Mouse (Mus musculus): Measurements from ENCODE around the gene Calm1. TPM values are rescaled to one million over a fixed set of nuclear protein-coding genes. Genes with fewer than 3 reads are reported as not detected.

Calm1 gene
- total and polyA plus RNA-seq, 3 experiments: 450 to 750 (median 627) TPM

- in situ Hi-C loops (cut with MboI; ENCODE audit: low pct_ligation_motif_present, low pct_unique_long_range_greater_than_20kb, low sequenced_read_pairs) (no loop called here), dilution Hi-C loops (cut with MboI; ENCODE audit: extremely low pct_ligation_motif_present, extremely low pct_unique_long_range_greater_than_20kb, low sequenced_read_pairs) (no loop called here)
- no peaks in the 10 kb centered on the region for H3K79me2 ChIP-seq (replicated peaks; ENCODE audit: control insufficient read depth, extremely low read depth, insufficient read depth, poor library complexity, severe bottlenecking)
These were observed 22.5 kb downstream of the Calm1 start for GRCm38 (mm10) chr12:100221608-100222321.

GRCm38 (mm10) chr12:100222322-100222993 lies 23.2 kb downstream of the Calm1 start:
- H3K9me3 ChIP-seq (replicated peaks; ENCODE audit: low read length): no peaks in the 10 kb centered on the region
- dilution Hi-C loops (cut with MboI; ENCODE audit: extremely low pct_ligation_motif_present, extremely low pct_unique_long_range_greater_than_20kb, low sequenced_read_pairs) (no loop called here), in situ Hi-C loops (cut with MboI; ENCODE audit: low pct_ligation_motif_present, low pct_unique_long_range_greater_than_20kb, low sequenced_read_pairs) (no loop called here)
- H3K79me2 ChIP-seq (replicated peaks; ENCODE audit: control insufficient read depth, extremely low read depth, insufficient read depth, poor library complexity, severe bottlenecking): no peaks in the 10 kb centered on the region
- peaks cover 0 to 14% of the 10 kb centered on the region in 2 experiments; a peak in 2 of 4 replicates for H3K4me1 ChIP-seq (ENCODE audit: control insufficient read depth in 1 of 2, insufficient read depth in 2 of 2)
- no peaks in the 10 kb centered on the region for H3K36me3 ChIP-seq (replicated peaks in 1 of 2; ENCODE audit: control insufficient read depth in 1 of 2, insufficient read depth in 1 of 2, low read length in 1 of 2)
- no peak for DNase-seq (ENCODE audit: extremely low read depth)
- no peaks in the 10 kb centered on the region for H3K27me3 ChIP-seq (replicated peaks)
- no peak overlapping the region for H3K27ac ChIP-seq (ENCODE audit: insufficient read depth, low read depth)
- no peak overlapping the region for H3K9ac ChIP-seq (ENCODE audit: insufficient read depth, low read depth)
- no peak overlapping the region for H3K4me2 ChIP-seq (ENCODE audit: insufficient read depth, low read depth, poor library complexity, severe bottlenecking)
- TF ChIP-seq MXI1 (IDR thresholded peaks at IDR 0.05; ENCODE audit: low read depth, low read length) (no peak), RAD21 (IDR thresholded peaks at IDR 0.05; ENCODE audit: low read depth, low read length) (no peak), NRF1 (IDR thresholded peaks at IDR 0.05; ENCODE audit: low read depth, low read length) (no peak), JUND (conservative IDR thresholded peaks at IDR 0.05; ENCODE audit: low read depth, low read length) (no peak), CTCF (conservative IDR thresholded peaks at IDR 0.05 in 1 of 2, IDR thresholded peaks at IDR 0.05 in 1 of 2; ENCODE audit: low read depth in 2 of 2, low read length in 2 of 2) (no peak)
- no peak overlapping the region for H3K4me3 ChIP-seq (replicated peaks in 1 of 3; ENCODE audit: low read depth in 2 of 3, low read length in 2 of 3, poor library complexity in 1 of 3)

More at GRCm38 (mm10) chr12:100221608-100222321, 22.5 kb downstream of the Calm1 start:
- TF ChIP-seq ELF1 (IDR thresholded peaks at IDR 0.05; ENCODE audit: low read depth, low read length) (no peak), ZKSCAN1 (IDR thresholded peaks at IDR 0.05; ENCODE audit: borderline replicate concordance, low read depth, low read length) (no peak), POLR2AphosphoS2 (IDR thresholded peaks at IDR 0.05; ENCODE audit: low read depth, low read length) (no peak), HCFC1 (IDR thresholded peaks at IDR 0.05; ENCODE audit: low read depth, low read length) (no peak), MXI1 (IDR thresholded peaks at IDR 0.05; ENCODE audit: low read depth, low read length) (no peak), EP300 (IDR thresholded peaks at IDR 0.05; ENCODE audit: low read length) (no peak), MYC (IDR thresholded peaks at IDR 0.05; ENCODE audit: low read depth, low read length) (no peak), RAD21 (IDR thresholded peaks at IDR 0.05; ENCODE audit: low read depth, low read length) (no peak), RCOR1 (conservative IDR thresholded peaks at IDR 0.05; ENCODE audit: low read depth, low read length) (no peak), IRF4 (IDR thresholded peaks at IDR 0.05; ENCODE audit: low read depth, low read length) (no peak), ZMIZ1 (IDR thresholded peaks at IDR 0.05; ENCODE audit: low read depth, low read length) (no peak), SIN3A (IDR thresholded peaks at IDR 0.05; ENCODE audit: low read length) (no peak), PAX5 (IDR thresholded peaks at IDR 0.05; ENCODE audit: low read length) (no peak), CTCF (conservative IDR thresholded peaks at IDR 0.05 in 1 of 2, IDR thresholded peaks at IDR 0.05 in 1 of 2; ENCODE audit: low read depth in 2 of 2, low read length in 2 of 2) (no peak), TBP (conservative IDR thresholded peaks at IDR 0.05; ENCODE audit: low read depth, low read length) (no peak), USF1 (IDR thresholded peaks at IDR 0.05; ENCODE audit: low read depth, low read length) (no peak), UBTF (IDR thresholded peaks at IDR 0.05; ENCODE audit: low read depth, low read length) (no peak), MAFK (IDR thresholded peaks at IDR 0.05; ENCODE audit: insufficient replicate concordance, low read length) (no peak), CHD2 (IDR thresholded peaks at IDR 0.05; ENCODE audit: low read length) (no peak)
- Histone ChIP-seq H3K36me3 (replicated peaks in 1 of 2; ENCODE audit: control insufficient read depth in 1 of 2, insufficient read depth in 1 of 2, low read length in 1 of 2) (no peaks in the 10 kb centered on the region), H3K4me2 (ENCODE audit: insufficient read depth, low read depth, poor library complexity, severe bottlenecking) (no peak overlapping the region), H3K27ac (ENCODE audit: insufficient read depth, low read depth) (no peak overlapping the region), H3K4me3 (replicated peaks in 1 of 3; ENCODE audit: low read depth in 2 of 3, low read length in 2 of 3, poor library complexity in 1 of 3) (no peak overlapping the region), H3K4me1 (ENCODE audit: control insufficient read depth in 1 of 2, insufficient read depth in 2 of 2) (peaks cover 0 to 14% of the 10 kb centered on the region in 2 experiments; a peak in 2 of 4 replicates), H3K9me3 (replicated peaks; ENCODE audit: low read length) (no peaks in the 10 kb centered on the region), H3K9ac (ENCODE audit: insufficient read depth, low read depth) (no peak overlapping the region), H3K27me3 (replicated peaks) (no peaks in the 10 kb centered on the region)
- DNase-seq (ENCODE audit: extremely low read depth): no peak
